Mouse (Mus musculus): ENCODE measurements around the gene Itgb5.

Itgb5 gene

DNA sequence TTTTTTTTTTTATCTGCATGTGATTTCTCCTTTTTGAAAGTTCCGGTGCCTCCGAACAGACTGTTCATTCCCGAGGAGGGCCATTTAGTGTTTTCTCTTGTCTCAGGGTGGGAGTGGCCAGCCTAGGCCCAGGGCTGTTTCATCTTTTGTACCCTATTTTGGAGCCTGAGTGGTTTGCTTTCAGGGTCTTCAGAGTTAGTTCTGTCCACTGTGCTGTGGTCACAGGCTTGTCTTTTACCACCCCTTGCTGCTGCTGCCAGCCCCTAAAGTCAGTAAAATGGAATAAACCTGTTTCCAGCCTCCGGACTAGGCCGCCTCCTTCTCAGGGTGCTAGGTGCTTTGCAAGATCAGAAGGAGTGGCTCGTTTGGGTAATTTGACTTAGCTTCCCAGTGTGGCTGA is 2.6 kb downstream of the Itgb5 start:
- no peak for DNase-seq (ENCODE audit: low spot score)

DNA sequence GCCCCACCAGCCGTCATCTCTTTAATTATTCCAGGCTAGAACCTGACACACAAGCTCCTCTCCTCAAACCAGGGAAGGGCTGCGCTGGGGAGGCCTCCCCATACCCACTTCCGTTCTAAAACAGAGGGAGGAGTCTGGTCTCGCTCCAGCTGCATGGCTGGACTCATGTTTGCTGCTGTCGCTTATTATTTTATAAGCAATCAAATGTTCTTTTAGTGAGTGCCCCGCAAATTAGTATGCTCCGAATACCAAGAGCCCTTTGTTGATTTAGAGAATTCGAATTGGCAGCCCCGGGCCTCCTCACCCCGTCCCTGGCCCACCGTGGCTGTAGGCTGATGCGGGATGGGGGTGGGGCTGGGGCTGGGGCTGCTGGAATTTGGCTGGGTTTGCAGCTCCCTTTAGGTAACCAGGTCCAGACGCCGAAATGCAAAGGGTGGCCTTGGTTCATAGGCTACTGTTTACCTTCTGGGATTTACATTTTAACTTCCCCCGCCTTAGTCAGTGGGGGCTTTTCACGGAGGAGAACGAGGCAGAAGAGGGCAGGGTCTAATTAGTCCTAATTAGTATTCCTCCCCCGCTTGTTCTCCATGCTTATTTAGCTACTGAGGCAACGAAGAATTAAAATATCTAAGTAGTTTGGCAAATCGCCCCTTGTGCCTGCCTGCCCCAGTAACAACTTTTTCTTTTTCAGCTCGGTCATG is 3.4 kb downstream of the Itgb5 start:
- no peak for DNase-seq (ENCODE audit: low spot score)

- no peak for DNase-seq (ENCODE audit: low spot score)
Measured at GRCm38 (mm10) chr16:33833429-33833753, 3.9 kb downstream of the Itgb5 start.

DNA sequence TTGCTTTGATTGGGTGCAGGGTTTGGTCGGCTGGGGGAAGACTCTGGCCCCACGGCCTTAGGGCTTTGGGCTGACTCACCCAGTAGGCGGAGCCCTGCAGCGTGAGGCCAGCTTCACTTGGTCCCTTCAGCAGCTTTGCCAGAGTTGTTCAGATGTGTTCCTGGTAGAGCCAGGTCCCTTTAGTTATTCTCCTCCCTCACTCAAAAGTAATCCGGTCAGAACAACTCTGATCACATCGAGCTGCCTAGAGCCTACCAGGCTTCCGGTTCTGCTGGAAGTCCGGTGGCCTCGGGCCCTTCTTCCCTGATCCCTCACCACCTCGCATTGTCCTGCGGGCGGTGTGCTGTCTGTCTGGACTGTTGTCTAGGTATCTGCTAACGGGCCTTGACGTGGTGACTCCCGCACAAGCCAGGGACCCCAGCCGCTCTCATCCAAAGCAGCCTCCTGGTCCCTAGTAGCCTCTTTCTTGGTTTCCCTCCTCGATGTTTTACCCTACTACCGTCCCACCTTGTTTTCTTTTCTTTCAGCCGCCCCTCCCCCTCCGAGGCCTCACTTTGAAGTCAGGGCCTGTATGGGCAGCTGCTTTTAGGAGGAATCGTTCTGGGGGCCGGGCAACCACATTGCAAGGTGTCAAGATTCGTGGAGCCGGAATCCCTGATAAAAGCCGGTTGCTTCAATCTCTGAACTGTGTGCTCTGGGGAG is 4.5 kb downstream of the Itgb5 start:
- peak; percentile 65 for DNase-seq (ENCODE audit: low spot score)

- DNase-seq (ENCODE audit: low spot score), result peak; percentile 85
Measured at GRCm38 (mm10) chr16:33836676-33837075, 7.2 kb downstream of the Itgb5 start.

DNA sequence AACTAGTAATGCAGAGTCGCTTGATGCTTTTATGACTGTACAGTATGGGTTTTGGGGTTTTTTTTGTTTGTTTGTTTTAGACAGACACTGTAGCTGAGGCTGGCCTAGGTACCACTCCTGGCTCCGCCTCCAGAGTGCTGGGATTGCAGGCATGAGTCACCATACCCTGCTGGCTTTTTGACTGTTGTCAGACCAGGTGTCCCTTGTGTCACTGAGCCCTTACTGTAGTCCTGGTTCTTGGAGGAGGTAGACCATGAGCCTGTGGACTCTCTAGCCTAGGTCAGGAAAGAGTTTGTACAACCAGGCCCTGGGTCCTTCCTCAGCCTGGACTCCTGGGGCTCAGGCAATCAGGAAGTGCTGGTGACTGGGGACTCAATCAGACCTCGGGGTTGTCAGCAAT is 7.7 kb downstream of the Itgb5 start:
- DNase-seq (ENCODE audit: low spot score), result no peak

GRCm38 (mm10) chr16:33840616-33841015 is 11.2 kb downstream of the Itgb5 start:
- no peak for DNase-seq (ENCODE audit: low spot score)

DNA sequence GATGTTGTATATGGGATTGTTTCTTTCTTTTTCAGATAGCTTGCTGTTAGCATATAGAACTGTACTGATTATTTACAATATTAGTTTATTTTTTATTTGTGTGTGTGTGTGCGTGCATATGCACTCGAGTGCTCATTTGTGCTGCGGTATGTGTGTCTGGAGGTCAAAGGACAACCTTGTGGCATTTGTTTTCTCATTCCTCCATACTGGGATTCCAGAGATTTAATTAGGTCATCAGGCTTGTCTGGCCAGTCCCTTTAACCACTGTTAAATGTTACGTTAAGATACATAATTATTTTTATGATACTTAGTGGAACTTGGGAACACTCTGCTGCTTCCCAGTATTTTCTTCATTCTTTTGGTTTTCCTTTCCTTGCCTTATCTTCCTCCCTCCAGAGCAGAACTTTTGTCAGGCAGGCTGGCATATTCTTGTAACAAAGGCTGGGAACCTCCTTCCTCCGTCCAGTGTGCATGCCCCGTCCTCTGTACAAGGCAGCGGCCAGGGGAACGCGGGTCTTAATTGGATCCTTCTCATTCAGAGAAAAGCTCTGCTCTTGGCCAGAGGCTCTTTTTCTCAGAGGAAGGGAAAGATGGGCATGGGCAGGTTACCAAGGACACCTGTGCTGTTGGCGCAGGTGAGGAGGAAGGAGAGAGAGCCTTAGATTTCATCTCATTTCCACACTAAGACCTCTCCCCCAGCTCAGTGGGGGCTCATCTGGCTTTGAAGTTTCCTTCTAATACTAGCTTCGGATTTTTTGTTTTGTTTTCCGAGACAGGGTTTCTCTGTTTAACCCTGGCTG is 12.8 kb downstream of the Itgb5 start:
- DNase-seq (ENCODE audit: low spot score), result no peak

DNA sequence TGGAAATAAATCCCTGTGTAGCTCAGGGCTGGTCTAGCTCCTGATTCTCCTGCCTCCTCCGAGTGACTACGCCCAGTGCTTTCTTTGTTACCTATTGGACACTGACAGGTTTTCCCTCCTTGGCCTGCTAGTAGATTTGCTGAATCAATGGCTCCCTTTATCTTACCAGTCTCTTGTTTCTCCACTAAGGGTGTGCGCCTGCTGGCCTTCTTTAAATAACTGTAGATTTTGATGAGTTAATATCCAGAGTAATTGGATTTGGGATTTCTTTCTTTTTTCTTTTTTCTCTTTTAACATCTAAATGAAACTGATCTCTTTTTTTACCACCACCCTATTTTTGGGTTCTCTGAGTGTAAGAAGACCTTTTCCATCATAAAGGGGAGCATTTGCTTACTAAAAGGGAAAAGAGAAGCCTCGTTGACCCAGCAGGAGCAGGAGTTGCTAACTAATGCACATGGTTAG is 14.7 kb downstream of the Itgb5 start:
- DNase-seq (ENCODE audit: low spot score), result no peak

DNA sequence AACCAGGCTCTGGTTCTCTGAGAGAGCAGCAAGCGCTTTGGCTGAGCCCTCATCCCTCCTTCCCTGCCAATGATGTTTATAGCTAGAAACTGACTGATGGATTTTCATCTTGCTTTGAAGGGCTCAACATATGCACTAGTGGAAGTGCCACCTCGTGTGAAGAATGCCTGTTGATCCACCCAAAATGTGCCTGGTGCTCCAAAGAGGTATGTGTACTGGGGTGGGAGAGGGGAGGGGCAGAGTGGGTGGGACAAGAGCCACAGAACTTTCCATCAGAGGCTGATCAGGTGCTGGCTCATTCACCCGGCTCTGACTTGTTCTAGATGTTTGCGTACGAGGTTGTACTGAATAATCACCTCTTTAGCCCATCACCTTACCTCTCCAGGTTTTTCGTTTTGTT is 15.4 kb downstream of the Itgb5 start:
- no peak for DNase-seq (ENCODE audit: low spot score)

DNA sequence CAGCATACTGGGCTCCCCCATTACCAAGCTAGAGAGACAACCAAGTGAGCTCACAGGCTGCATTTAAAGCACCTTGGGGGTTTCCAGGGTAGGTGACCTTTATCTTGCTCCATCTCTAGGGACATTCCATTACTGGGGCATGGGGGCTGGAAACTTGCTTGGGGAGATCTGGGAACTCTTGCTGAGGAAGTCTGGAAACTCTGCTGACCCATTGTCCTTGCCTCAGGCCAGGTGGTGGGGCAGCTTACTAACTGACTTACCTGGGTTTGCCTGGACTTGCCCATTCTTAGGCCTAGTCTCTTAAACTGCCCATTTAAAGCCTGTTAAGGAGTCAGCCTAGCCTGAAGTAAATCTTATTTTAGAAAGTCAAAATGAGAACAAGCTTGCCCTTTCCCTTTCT is 23.8 kb downstream of the Itgb5 start:
- no peak for DNase-seq (ENCODE audit: low spot score)

DNA sequence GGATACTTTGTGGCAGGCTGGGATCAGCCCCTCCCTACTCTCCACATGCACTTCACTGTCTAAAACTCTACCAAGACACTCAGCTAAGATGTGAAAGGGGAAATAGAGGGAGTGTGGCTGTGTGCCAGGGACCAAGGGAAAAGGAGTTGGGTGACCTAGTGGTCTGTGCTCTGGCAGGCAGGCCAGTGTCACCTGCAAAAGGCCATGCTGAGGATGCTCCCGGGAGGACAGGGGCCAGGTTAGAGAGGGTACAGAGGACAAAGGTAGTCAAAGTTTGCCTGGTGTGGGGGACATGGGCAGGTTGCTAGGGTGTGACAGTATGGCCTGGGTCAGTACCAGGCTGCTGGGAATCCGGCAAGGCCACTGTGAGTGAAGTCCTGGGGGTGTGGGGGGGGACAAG is 29.3 kb downstream of the Itgb5 start:
- DNase-seq (ENCODE audit: low spot score), result no peak

DNA sequence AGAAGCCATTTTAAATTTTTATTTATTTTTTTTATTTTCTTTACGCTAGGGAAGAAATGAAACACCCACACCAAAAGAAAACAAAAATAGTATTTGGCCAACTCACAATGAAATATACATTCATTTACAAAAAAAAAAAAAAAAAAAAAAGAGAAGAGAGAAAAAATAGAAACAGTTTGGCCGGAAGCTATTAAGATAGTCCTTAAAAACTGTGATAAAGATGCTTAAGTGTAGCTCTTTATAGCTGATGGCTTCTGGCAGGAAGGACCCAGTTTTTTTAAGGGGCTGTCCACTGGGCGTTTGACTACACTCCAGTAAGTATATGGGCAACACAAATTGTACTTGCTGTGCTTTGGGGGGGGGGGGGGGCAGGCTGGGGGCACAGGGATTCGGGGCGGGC is 29.9 kb downstream of the Itgb5 start:
- DNase-seq (ENCODE audit: low spot score), result no peak

DNA sequence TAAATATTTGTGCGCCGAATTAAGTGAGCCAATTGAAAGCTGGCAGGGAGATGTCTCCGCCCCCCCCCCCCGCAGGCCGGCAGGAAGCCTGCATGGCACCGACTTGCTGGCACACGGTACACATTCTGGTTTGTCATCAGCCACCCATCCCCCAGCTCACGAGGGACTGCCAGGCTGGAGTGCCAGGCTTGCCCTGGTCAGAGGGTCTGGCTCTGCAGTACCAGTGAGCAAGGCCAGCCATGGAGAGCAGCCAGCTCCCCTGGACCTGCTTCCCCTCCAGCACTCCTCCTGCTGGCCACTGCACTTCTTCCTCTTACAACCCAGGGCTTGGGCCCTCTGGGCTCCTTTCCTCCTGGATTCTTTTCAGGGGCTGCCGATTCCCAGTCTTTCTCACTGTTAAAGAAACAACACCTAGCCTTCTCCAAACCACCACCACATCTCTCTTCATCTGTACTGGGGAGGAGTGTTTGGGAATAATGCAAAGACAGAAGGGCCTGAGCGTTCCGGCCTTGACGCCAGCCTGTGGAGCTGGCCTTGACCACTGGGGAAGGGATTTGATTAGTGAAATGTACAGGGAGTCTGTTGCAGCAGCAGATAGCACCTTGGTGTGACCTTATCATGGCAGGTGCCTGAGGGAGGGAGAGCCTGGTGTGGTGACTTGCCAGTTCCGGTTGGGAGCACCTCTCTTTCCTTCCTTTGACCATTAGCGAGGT is 30.7 kb downstream of the Itgb5 start:
- peak; percentile 47 for DNase-seq (ENCODE audit: low spot score)

- DNase-seq (ENCODE audit: low spot score), result no peak
Measured at GRCm38 (mm10) chr16:33862406-33862805, 32.9 kb downstream of the Itgb5 start.

- DNase-seq (ENCODE audit: low spot score), result no peak
Measured at GRCm38 (mm10) chr16:33863208-33863751, 33.8 kb downstream of the Itgb5 start.

DNA sequence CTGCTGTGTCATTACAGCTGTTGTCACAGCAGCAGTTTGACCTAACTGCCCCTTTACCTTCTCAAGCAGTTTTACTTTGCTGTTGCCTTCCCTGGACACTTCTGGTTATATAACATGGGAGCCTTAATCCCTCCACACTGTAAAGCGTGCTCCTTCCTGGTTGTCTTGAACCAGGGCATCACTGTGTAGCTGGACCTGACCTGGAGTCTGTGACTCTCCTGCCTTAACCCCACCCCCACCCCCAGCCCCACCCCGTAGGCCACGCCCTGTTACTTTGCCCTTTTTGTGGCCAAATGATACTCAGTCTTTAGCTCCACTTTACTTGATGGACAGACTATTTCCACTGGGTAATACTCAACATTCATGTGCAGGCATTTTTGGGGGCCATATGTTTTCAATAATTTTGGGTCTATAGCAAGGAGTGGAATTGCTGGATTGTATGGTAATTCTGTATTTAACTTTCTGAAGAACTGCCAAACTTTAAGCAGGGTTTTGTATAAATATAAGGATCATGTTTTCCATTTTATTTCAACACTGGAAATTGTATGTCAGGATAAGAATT is 40.8 kb downstream of the Itgb5 start:
- DNase-seq (ENCODE audit: low spot score), result no peak

- no peak for DNase-seq (ENCODE audit: low spot score)
Measured at GRCm38 (mm10) chr16:33870988-33871758, 41.7 kb downstream of the Itgb5 start.

DNA sequence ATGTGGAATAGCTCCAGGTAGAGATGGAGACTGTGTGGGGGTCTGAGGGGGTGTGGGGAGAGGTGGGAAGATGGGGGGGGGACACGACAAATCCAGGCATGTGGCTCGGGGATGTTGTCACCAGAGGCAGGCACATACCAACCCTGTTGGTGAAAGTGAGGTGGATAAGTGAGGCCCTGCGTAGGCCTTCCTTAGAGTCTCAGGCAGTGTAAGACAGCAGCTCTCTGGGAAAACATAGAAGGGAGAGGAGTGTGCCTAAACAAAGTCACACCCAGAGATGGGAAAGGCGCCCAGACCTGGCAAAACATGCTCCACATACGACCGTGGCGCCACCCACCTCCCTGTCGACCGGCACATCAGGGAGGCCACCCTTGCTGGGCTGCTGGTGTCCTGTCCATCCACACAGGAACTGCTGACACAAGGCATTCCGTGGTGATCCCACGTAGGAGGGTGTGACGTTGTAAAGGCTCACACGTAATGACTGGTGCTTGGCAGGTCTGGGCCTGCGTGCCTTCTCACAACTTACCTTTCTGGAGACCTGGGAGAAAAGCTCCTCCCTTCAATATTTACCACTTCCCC is 42.5 kb downstream of the Itgb5 start:
- DNase-seq (ENCODE audit: low spot score), result no peak

GRCm38 (mm10) chr16:33873282-33873681 is 43.8 kb downstream of the Itgb5 start:
- no peak for DNase-seq (ENCODE audit: low spot score)

Data from adipocyte (in vitro differentiated cells).